Mouse (Mus musculus) lung, postnatal 10 days (tissue): ENCODE measurements around the gene Lca5l.

Source experiments
- DNase-seq: peaks from one replicate; pipeline ENCODE4 v3.0.0; 2021

The Lca5l gene

GRCm38 (mm10) chr16:96110655-96111345 lies 81.3 kb downstream of the Lca5l start:
- no peak for DNase-seq

GRCm38 (mm10) chr16:96109673-96110072 lies 82.4 kb downstream of the Lca5l start:
- no peak for DNase-seq
